Mouse (Mus musculus) lung, embryonic 16.5 days (tissue): ENCODE results near the gene Mc3r. TPM values are rescaled to one million over a fixed set of nuclear protein-coding genes. Genes with fewer than 3 reads are reported as not detected.

Experiments used
- ATAC-seq: fragments of 200-750 bp; cut with Nextera tagmentation; 2 replicates; pipeline ENCODE4 v1.8.0; 2017; ENCODE audit warnings: low read depth, mild to moderate bottlenecking, moderate library complexity
- H3K27ac ChIP-seq: fragments of 300-500 bp; sonication (generic); 2 replicates; pipeline ENCODE4 v1.5.1; 2014; ENCODE audit warnings: mild to moderate bottlenecking, control low read depth, low read length
- H3K27me3 ChIP-seq: fragments of 300-500 bp; sonication (generic); 2 replicates; pipeline ENCODE4 v1.6.1; 2014; ENCODE audit warnings: low read depth, low read length, mixed read lengths; ENCODE audit not compliant: control insufficient read depth, insufficient read depth
- H3K36me3 ChIP-seq: fragments of 300-500 bp; sonication (generic); 2 replicates; pipeline ENCODE4 v1.6.1; 2014; ENCODE audit warnings: low read length; ENCODE audit not compliant: control insufficient read depth, insufficient read depth
- H3K4me1 ChIP-seq: fragments of 300-500 bp; sonication (generic); replicated peaks from 2 replicates; pipeline ENCODE4 v1.6.1; 2014; ENCODE audit warnings: low read length, mixed read lengths; ENCODE audit not compliant: control insufficient read depth, insufficient read depth
- H3K4me2 ChIP-seq: fragments of 300-500 bp; sonication (generic); 2 replicates; pipeline ENCODE4 v1.6.1; 2014; ENCODE audit warnings: low read depth, low read length, control low read depth
- H3K4me3 ChIP-seq: fragments of 300-500 bp; sonication (generic); 2 replicates; pipeline ENCODE4 v1.5.1; 2014; ENCODE audit warnings: mild to moderate bottlenecking, low read length, control low read depth
- H3K9ac ChIP-seq: fragments of 300-500 bp; sonication (generic); 2 replicates; pipeline ENCODE4 v1.6.1; 2014; ENCODE audit warnings: low read length, control low read depth
- H3K9me3 ChIP-seq: fragments of 300-500 bp; sonication (generic); 2 replicates; pipeline ENCODE4 v1.6.1; 2016; ENCODE audit warnings: low read length; ENCODE audit not compliant: control insufficient read depth
- WGBS: fragments of 180-500 bp; shearing (Covaris S2); extraction: QIAGEN DNeasy Blood & Tissue Kit; methylation state at CpG from one replicate; pipeline ENCODE4 v1.1.7; 2014; 5-methylcytosine and 5-hydroxymethylcytosine counted together
- polyA plus RNA-seq: library from polyadenylated mRNA; unstranded; fragments of >200 nt; fragmentation: Nextera tagmentation; extraction: Ambion mirVana; gene quantifications from 2 replicates; pipeline ENCODE4 v1.2.1, GENCODE M21; 2015

Mc3r gene
- polyA plus RNA-seq, 1 experiment from 2014 or later, result not detected

DNA sequence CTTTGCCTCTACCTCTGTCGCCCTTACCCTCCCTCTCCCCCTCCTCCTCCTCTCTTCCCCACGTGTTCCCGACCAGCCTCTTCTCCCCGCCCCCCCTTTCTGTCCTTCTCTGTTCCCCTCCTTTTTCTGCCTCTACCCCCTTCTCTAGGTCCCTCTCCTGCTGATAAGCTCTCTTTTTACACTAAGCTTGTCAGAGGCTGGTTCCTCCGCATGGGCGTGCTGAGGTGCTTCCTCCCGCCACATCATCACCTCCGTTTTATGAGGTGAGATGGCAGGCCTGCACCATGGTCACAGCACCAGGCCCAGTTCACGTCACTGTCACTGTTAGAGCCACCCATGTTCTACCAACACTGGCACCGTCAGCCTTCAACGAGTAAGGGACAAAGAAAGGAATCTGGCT is 40.7 kb downstream of the Mc3r start:
- Histone ChIP-seq H3K27ac (no peak overlapping the region), H3K9me3 (no peaks in the 10 kb centered on the region; the same call in 1 of the 2 replicates), H3K36me3 (no peaks in the 10 kb centered on the region), H3K9ac (no peak overlapping the region), H3K4me2 (no peak overlapping the region), H3K4me1 (no peaks in the 10 kb centered on the region), H3K4me3 (no peak overlapping the region), H3K27me3 (no peaks in the 10 kb centered on the region)
- no peak for ATAC-seq
- WGBS, result 24% methylated on average over 11 of the region's 11 CpGs

- Histone ChIP-seq H3K4me2 (no peak overlapping the region), H3K9me3 (no peaks in the 10 kb centered on the region; the same call in 1 of the 2 replicates), H3K4me1 (no peaks in the 10 kb centered on the region), H3K27me3 (no peaks in the 10 kb centered on the region), H3K36me3 (no peaks in the 10 kb centered on the region), H3K27ac (no peak overlapping the region), H3K9ac (no peak overlapping the region), H3K4me3 (no peak overlapping the region)
- no peak for ATAC-seq
- 10% methylated on average over 1 of the region's 1 CpGs for whole genome bisulfite sequencing
These were observed 41.3 kb downstream of the Mc3r start for GRCm38 (mm10) chr2:172289632-172290031.

- WGBS, result 70% methylated on average over 11 of the region's 11 CpGs
- no peak overlapping the region for H3K27ac ChIP-seq
- H3K4me1 ChIP-seq, result no peaks in the 10 kb centered on the region
- H3K4me3 ChIP-seq, result no peak overlapping the region
- no peaks in the 10 kb centered on the region for H3K27me3 ChIP-seq
- H3K4me2 ChIP-seq, result no peak overlapping the region
- no peaks in the 10 kb centered on the region for H3K9me3 ChIP-seq
- no peak for ATAC-seq
- H3K9ac ChIP-seq, result no peak overlapping the region
- no peaks in the 10 kb centered on the region for H3K36me3 ChIP-seq
These were observed 42.2 kb downstream of the Mc3r start for GRCm38 (mm10) chr2:172290474-172290873.

DNA sequence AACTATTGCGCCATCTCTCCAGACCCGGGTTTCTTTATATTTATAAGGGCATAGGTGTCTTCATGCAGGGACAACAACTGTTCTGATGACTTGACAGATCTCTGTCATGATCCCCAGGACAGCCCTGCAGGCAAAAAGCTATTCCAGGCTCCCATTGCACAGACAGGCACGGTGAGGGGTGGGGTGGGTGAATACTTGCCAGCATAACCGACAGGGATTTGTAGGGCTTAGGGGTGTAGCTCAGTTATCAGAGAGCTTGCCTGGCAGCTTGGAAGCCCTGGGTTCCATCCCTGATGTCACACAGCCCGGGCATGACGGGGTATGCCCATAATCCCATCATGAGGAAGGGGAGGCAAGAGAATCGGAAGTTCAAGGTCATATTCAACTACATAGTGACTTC is 42.7 kb downstream of the Mc3r start:
- no peaks in the 10 kb centered on the region for H3K4me1 ChIP-seq
- H3K9ac ChIP-seq, result no peak overlapping the region
- WGBS, result 83% methylated on average over 7 of the region's 7 CpGs
- no peaks in the 10 kb centered on the region for H3K36me3 ChIP-seq
- no peak for ATAC-seq
- H3K4me2 ChIP-seq, result no peak overlapping the region
- no peak overlapping the region for H3K4me3 ChIP-seq
- H3K27me3 ChIP-seq, result no peaks in the 10 kb centered on the region
- no peaks in the 10 kb centered on the region for H3K9me3 ChIP-seq
- H3K27ac ChIP-seq, result no peak overlapping the region

DNA sequence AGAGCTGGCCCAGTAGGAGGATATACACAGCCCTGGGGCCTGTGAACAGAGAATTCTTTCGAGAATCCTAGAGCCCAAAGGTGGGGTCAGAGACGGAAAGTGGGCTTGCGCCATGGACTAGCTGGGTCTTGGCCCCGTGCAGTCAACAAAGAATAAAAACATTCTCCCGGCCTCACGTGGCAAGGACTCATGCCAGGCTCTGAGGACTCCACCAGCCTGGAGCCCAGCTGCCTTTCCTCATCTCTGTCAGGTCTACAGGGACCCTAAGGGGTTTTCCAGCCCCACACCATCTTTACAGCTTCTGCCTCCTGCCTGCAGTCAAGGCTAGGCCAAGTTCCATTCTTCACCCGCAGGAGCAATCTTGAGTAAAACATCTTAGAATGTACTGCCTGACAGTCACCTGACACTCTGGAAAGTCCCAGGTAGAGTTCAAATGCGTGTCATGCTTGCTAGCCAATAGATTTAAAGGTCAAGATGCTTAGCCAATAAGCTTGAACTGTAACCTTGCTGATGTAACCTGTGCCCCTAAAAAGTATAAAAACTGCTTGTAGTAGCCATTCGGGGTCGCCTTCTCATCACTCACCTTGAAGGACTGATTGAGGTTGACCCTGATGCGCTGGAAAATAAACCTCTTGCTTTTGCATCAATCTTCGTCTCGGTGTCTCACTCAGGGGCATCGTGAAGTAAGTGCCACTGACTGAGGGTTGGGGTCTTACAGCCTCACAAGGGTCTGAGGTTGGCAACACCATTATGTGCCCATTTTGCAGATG is 43.6 kb downstream of the Mc3r start:
- Histone ChIP-seq H3K4me1 (no peaks in the 10 kb centered on the region), H3K27me3 (no peaks in the 10 kb centered on the region), H3K36me3 (no peaks in the 10 kb centered on the region), H3K27ac (no peak overlapping the region), H3K9me3 (no peaks in the 10 kb centered on the region), H3K4me3 (no peak overlapping the region), H3K4me2 (no peak overlapping the region), H3K9ac (no peak overlapping the region)
- ATAC-seq, result no peak
- 68% methylated on average over 14 of the region's 14 CpGs for WGBS

GRCm38 (mm10) chr2:172292525-172293405 is 44.5 kb downstream of the Mc3r start:
- Histone ChIP-seq H3K36me3 (no peaks in the 10 kb centered on the region), H3K27ac (no peak overlapping the region), H3K27me3 (no peaks in the 10 kb centered on the region), H3K9me3 (no peaks in the 10 kb centered on the region), H3K4me3 (no peak overlapping the region), H3K4me1 (no peaks in the 10 kb centered on the region), H3K9ac (no peak overlapping the region), H3K4me2 (no peak overlapping the region)
- ATAC-seq, result no peak
- WGBS, result 73% methylated on average over 14 of the region's 14 CpGs

DNA sequence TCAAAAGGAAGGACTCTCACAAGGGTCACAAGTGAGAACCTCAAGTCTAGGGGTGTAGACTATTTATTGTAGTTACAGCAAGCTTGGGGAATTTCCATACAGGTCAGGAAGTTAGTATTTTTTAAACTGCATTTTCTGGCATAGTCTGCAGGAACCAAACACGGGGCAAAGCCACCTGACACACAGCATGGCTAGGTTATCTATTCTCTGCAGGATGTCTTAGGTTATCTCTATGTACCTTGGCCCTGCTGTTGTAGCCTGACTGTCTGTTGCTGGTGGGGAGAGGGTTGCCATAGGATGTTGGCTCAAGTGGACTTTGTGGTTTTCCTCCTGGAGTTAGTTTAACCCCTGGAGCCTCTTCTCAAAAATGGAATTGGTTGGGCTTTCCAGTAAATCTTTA is 49.8 kb downstream of the Mc3r start:
- no peaks in the 10 kb centered on the region for H3K27me3 ChIP-seq
- 25% methylated on average over 1 of the region's 1 CpGs for WGBS
- H3K4me1 ChIP-seq, result no peaks in the 10 kb centered on the region
- H3K4me3 ChIP-seq, result no peak overlapping the region
- H3K27ac ChIP-seq, result no peak overlapping the region
- H3K4me2 ChIP-seq, result no peak overlapping the region
- H3K36me3 ChIP-seq, result no peaks in the 10 kb centered on the region
- H3K9me3 ChIP-seq, result no peaks in the 10 kb centered on the region
- ATAC-seq, result no peak
- H3K9ac ChIP-seq, result no peak overlapping the region

- Histone ChIP-seq H3K4me1 (no peaks in the 10 kb centered on the region), H3K9me3 (no peaks in the 10 kb centered on the region), H3K9ac (no peak overlapping the region), H3K27ac (no peak overlapping the region), H3K27me3 (no peaks in the 10 kb centered on the region), H3K4me2 (no peak overlapping the region), H3K36me3 (no peaks in the 10 kb centered on the region), H3K4me3 (no peak overlapping the region)
- no peak for ATAC-seq
- WGBS, result 43% methylated on average over 1 of the region's 1 CpGs
These were observed 50.2 kb downstream of the Mc3r start for GRCm38 (mm10) chr2:172298542-172298941.

DNA sequence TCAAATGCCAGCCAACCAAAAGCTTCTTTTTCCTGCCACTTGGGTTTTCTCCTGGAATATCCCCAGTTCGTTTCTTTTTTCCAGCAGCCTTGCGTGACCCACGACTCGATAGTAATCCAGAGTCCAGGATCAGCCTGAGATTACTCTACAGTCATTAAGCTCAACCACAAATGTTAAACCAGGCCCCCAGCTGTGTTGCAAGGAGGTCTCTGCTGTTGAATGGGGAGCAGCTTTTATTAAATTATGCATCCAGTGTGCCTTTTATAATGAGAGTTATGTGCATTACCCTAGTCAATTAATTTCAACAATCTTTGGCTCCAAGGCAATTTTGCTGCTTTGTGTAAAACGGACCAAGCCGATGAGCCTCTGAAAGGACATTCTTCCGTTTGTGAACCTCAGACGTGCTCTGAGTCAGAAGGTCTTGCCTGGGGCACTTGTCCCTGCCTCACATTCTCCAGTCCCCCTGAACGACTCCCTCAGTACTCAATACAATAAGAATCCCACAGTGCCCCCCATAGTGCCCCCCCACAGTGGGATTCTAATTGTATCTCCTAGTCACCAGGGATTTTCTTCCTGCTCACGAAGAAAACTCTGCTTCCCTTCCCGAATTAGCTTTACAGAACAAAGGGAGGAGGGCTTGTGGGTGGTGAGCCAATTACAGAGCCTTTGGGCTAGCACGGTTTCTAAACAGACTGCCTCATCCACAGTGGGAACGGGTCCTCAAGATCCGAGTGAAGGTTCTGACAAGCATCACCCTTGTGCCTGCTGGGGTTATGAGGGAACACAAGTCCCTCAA is 51.0 kb downstream of the Mc3r start:
- H3K4me2 ChIP-seq, result no peak overlapping the region
- H3K9me3 ChIP-seq, result no peaks in the 10 kb centered on the region
- no peak overlapping the region for H3K9ac ChIP-seq
- H3K27me3 ChIP-seq, result no peaks in the 10 kb centered on the region
- no peaks in the 10 kb centered on the region for H3K36me3 ChIP-seq
- H3K4me3 ChIP-seq, result no peak overlapping the region
- no peaks in the 10 kb centered on the region for H3K4me1 ChIP-seq
- WGBS, result 30% methylated on average over 14 of the region's 14 CpGs
- no peak overlapping the region for H3K27ac ChIP-seq
- ATAC-seq, result no peak
